Mouse (Mus musculus) adipose tissue, adult 10 weeks (tissue): ENCODE data around the gene Chrna3. TPM values are rescaled to one million over a fixed set of nuclear protein-coding genes. Genes with fewer than 3 reads are reported as not detected.

Source experiments
- polyA plus RNA-seq: library from polyadenylated mRNA; stranded (reverse); fragments of 350-450 nt; fragmentation: Illumina TruSeq; extraction: RNeasy Lipid Tissue Mini Kit (QIAGEN cat#74804); gene quantifications from one replicate; pipeline ENCODE4 v1.2.3, GENCODE M21; 2014; ENCODE audit warnings: low read depth, low replicate concordance

Chrna3 gene
- not detected for polyA plus RNA-seq

GRCm38 (mm10) chr9:55026275-55026663, at the start of gene Chrna3:
Gene Chrna3 (minus strand): TSS chr9:55026562.

DNA sequence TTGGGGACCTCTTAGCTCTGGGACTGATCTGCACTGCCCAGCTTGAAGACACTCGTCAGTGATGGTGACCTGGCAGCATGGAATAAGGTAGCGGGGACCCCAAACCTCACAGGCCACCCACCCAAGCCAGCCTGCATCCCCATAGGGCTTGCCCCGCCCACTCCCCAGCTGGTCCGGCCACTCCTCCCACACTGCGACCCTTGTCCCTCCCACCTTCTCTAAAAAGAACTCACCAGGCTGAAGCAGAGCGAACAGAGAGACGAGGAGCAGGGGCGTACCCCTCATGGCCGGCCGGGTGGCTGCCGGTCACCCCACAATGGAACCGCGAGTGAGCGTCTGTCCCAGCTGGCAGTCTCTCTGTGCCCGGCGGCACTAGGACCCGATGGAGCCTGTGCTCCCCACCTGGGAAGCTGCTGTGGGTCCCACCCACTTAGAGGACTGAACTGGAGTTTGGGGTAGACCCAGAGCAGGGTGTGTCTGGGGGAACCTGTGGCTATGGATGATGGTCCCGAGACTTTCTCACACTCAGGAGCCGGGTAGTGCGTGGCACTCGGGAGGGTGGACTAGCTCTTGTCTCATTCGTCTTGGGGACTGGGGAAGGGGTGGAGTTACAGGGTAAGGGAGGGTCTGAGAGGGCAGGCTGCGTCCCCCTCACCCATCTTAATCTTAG, 22.0 kb upstream of the Chrna3 start, which contains the start of gene Chrnb4:
Gene Chrnb4 (minus strand): TSS at position 569 of the 670 bp plus-strand sequence.

DNA sequence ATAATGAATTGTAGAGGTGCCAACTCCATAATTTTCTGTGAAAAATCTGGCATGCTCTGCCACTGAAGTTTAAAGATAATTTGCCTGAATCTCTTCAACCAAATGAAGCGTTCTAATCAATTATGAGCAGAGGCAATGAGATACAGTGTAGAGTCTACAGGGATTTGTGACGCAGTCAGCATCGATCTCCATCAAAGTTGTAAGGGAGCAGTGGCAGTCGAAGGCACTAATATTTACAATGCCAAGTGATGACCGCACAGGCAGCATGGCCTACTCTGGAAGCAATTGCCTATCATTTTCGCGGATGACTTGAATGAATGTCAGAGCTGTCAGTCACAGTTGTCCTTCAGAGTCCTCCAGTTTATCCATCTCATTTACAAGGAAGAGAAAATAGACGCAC, 45.7 kb downstream of the Chrna3 start, which contains the start of gene Chrna5:
Gene Chrna5 (plus strand): TSS at position 207 of the 400 bp plus-strand sequence.

Other genes with a start within 250 kb of the Chrna3 start
- 28.2 TPM for gene Ireb2, start 162.8 kb downstream of the Chrna3 start, polyA plus RNA-seq
- gene Hykk, start 109.3 kb downstream of the Chrna3 start, polyA plus RNA-seq = 3.2 TPM
- 138 TPM for gene Psma4, start 75.8 kb downstream of the Chrna3 start, polyA plus RNA-seq
- not detected for gene AY074887, start 75.6 kb downstream of the Chrna3 start, polyA plus RNA-seq
- gene Chrna5, start 45.7 kb downstream of the Chrna3 start, polyA plus RNA-seq = 0.43 TPM
- gene Chrnb4, start 22.2 kb upstream of the Chrna3 start, polyA plus RNA-seq = not detected
- 44.8 TPM for gene Ube2q2, start 122.3 kb upstream of the Chrna3 start, polyA plus RNA-seq
- gene Fbxo22, start 182.4 kb upstream of the Chrna3 start, polyA plus RNA-seq = 36.1 TPM